Mouse (Mus musculus) CH12.LX (cell line): ENCODE measurements around the gene S100a8.

Experiments used
- BHLHE40 ChIP-seq: IDR thresholded peaks from 2 replicates; pipeline ENCODE4 v1.6.1; 2011; ENCODE audit warnings: mild to moderate bottlenecking, low read depth, low read length, improper control_type of control experiment
- CTCF ChIP-seq, 2 experiments: IDR thresholded peaks in 1 of 2; conservative IDR thresholded peaks in 1 of 2; 2 replicates each; pipeline ENCODE4 v1.5.1; 2011 to 2012; ENCODE audit warnings: low read depth in 2 of 2, low read length in 2 of 2, improper control_type of control experiment in 1 of 2, inconsistent platforms in 1 of 2, mild to moderate bottlenecking in 1 of 2, moderate library complexity in 1 of 2
- JUND ChIP-seq: conservative IDR thresholded peaks from 2 replicates; pipeline ENCODE4 v1.6.1; 2011; ENCODE audit warnings: low read depth, low read length, improper control_type of control experiment
- MAX ChIP-seq: IDR thresholded peaks from 2 replicates; pipeline ENCODE4 v1.6.1; 2011; ENCODE audit warnings: low read length, improper control_type of control experiment
- POLR2A ChIP-seq: IDR thresholded peaks from 2 replicates; pipeline ENCODE4 v1.6.1; 2011; ENCODE audit warnings: low read depth, mild to moderate bottlenecking, improper control_type of control experiment, low read length
- ZKSCAN1 ChIP-seq: IDR thresholded peaks from 2 replicates; pipeline ENCODE4 v1.6.1; 2012; ENCODE audit warnings: low read depth, inconsistent platforms, low read length, improper control_type of control experiment, borderline replicate concordance

DNA sequence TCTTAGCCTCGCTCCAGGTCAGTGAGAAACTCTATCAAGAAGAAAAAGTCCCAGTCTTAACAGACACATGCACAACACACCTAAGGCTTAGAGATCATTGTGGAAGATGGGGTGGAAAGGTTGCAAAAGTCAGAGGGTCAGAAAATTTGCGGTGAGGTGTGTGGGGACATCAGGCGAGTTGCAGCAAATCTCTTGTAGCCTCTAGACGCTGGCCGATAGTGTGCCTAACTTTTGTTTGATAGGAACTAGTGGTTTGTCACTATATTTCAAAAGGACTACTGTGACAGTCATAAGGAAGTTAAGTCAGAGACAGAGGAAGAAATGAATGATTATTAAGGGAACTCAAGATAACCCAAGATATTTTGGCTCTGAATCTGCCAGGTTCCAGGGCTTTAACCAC lies 41.4 kb upstream of the S100a8 start:
- TF ChIP-seq POLR2A (no peak), CTCF (conservative IDR thresholded peaks at IDR 0.05 in 1 of 2, IDR thresholded peaks at IDR 0.05 in 1 of 2; ENCODE audit: low read depth in 2 of 2, low read length in 2 of 2) (no peak), BHLHE40 (no peak), MAX (no peak), ZKSCAN1 (no peak), JUND (no peak)
